Mouse (Mus musculus) MEL-GATA-1-ER (cell line): Measurements from ENCODE around the gene Vps13d.
A peak's percentile ranks its signal among the peaks of the same experiment; 100 is the strongest.
"Not testable (repeated sequence)": the region's sequence is repeated elsewhere in the genome, so short reads cannot be mapped to it uniquely, and the experiment has no call there.

Experiments
- DNase-seq: peaks from one replicate; pipeline ENCODE4 v3.0.0-alpha.2; 2012; ENCODE audit warnings: low read depth; ENCODE audit errors: extremely low read depth

The Vps13d gene

GRCm38 (mm10) chr4:145211076-145211475 lies 16.3 kb upstream of the Vps13d start:
- no peak for DNase-seq

- no peak for DNase-seq
Measured at GRCm38 (mm10) chr4:145210564-145210963, 15.8 kb upstream of the Vps13d start.

- no peak for DNase-seq
Measured at GRCm38 (mm10) chr4:145209690-145210088, 14.9 kb upstream of the Vps13d start.

GRCm38 (mm10) chr4:145209076-145209689 lies 14.4 kb upstream of the Vps13d start:
- DNase-seq: no peak

GRCm38 (mm10) chr4:145207718-145208371 lies 13.0 kb upstream of the Vps13d start:
- DNase-seq: no peak

- DNase-seq: no peak
Measured at GRCm38 (mm10) chr4:145204779-145205178, 10.0 kb upstream of the Vps13d start.

- no peak for DNase-seq
Measured at GRCm38 (mm10) chr4:145203305-145203704, 8.5 kb upstream of the Vps13d start.

GRCm38 (mm10) chr4:145201424-145201823 lies 6.6 kb upstream of the Vps13d start:
- no peak for DNase-seq

- DNase-seq: peak; percentile 82
Measured at GRCm38 (mm10) chr4:145199982-145200699, 5.3 kb upstream of the Vps13d start.

- peak; percentile 54 for DNase-seq
Measured at GRCm38 (mm10) chr4:145196586-145196985, 1.8 kb upstream of the Vps13d start.

GRCm38 (mm10) chr4:145195172-145195571 lies 367 bp upstream of the Vps13d start:
- no peak for DNase-seq

- no peak for DNase-seq
Measured at GRCm38 (mm10) chr4:145193991-145194511, 754 bp downstream of the Vps13d start.

- DNase-seq: no peak
Measured at GRCm38 (mm10) chr4:145193406-145193805, 1.4 kb downstream of the Vps13d start.

- no peak for DNase-seq
Measured at GRCm38 (mm10) chr4:145192686-145193085, 2.1 kb downstream of the Vps13d start.

- no peak for DNase-seq
Measured at GRCm38 (mm10) chr4:145188561-145188960, 6.2 kb downstream of the Vps13d start.

- no peak for DNase-seq
Measured at GRCm38 (mm10) chr4:145187619-145188018, 7.2 kb downstream of the Vps13d start.

GRCm38 (mm10) chr4:145178918-145179549 lies 15.8 kb downstream of the Vps13d start:
- DNase-seq: no peak

- not testable (repeated sequence) for DNase-seq
Measured at GRCm38 (mm10) chr4:145165542-145165941, 29.3 kb downstream of the Vps13d start.

GRCm38 (mm10) chr4:145164111-145164510 lies 30.7 kb downstream of the Vps13d start:
- DNase-seq: no peak

- no peak for DNase-seq
Measured at GRCm38 (mm10) chr4:145161243-145161642, 33.6 kb downstream of the Vps13d start.

GRCm38 (mm10) chr4:145155956-145156355 lies 38.8 kb downstream of the Vps13d start:
- DNase-seq: peak; percentile 15

- no peak for DNase-seq
Measured at GRCm38 (mm10) chr4:145151103-145151486, 43.7 kb downstream of the Vps13d start.
